ENCODE assay signal across 8 mouse cellular contexts in genomic region chr3:134235491-134236413, GRCm38 (mm10). TPM values are rescaled to one million over a fixed set of nuclear protein-coding genes. Genes with fewer than 3 reads are reported as not detected.
A peak's percentile ranks its signal among the peaks of the same experiment; 100 is the strongest.
DNase-seq lines count a peak whose midpoint lies in the region; TF ChIP-seq lines count a peak whose summit lies in the region.

No protein-coding gene starts in this region.

- H3K4me3 ChIP-seq in layer of hippocampus, adult 2 months, result peak overlapping the region; percentile 65
- peak overlapping the region; percentile 69 for H3K4me3 ChIP-seq in olfactory bulb, adult 2 months (ENCODE audit: insufficient read depth, low read depth, low read length)

- WGBS in olfactory bulb, adult 2 months, result under 1% methylated on average over 53 of the region's 55 CpGs

- H3K4me1 ChIP-seq in olfactory bulb, adult 2 months (ENCODE audit: control insufficient read depth, insufficient read depth, low read length), result no peaks in the 10 kb centered on the region

- peak; percentile 93 for DNase-seq in MN1 (ENCODE audit: low spot score)
- DNase-seq in cerebellum, adult 18-20 months, result peak; percentile 88 to 90
- peak; percentile 88 for DNase-seq in forelimb bud, embryonic 11.5 days (ENCODE audit: low read depth, low spot score)
- DNase-seq in heart, postnatal 36 days, result peak; percentile 64 to 68
- DNase-seq in layer of hippocampus, adult 2 months (ENCODE audit: low spot score in 2 of 2), result peak; percentile 40 to 54
- peak; percentile 68 to 83 for DNase-seq in lung, adult 18-20 months
- DNase-seq in yolk sac, embryonic 10.5 days (ENCODE audit: low spot score), result peak; percentile 80

- intact Hi-C loops in heart, postnatal 36 days (cut with DNase I), result loop anchor here (5.0 kb wide), 1 partner anchor 33 kb away; no protein-coding TSS in a partner anchor

- TF ChIP-seq CTCF in layer of hippocampus, adult 2 months (conservative IDR thresholded peaks at IDR 0.05), result no peak
- TF ChIP-seq CTCF in olfactory bulb, adult 2 months (IDR thresholded peaks at IDR 0.05; ENCODE audit: insufficient read depth, low read depth, low read length), result no peak

- TF ChIP-seq POLR2A in olfactory bulb, adult 2 months (IDR thresholded peaks at IDR 0.05; ENCODE audit: insufficient read depth, low read depth, low read length), result no peak

- peak overlapping the region; percentile 77 for H3K27ac ChIP-seq in layer of hippocampus, adult 2 months
- H3K27ac ChIP-seq in olfactory bulb, adult 2 months (ENCODE audit: insufficient read depth, low read depth, low read length), result peak overlapping the region; percentile 61

RNA-seq across cellular contexts. Expression of gene Cxxc4, which starts 0.5 kb away (rescaled TPM):
- 1 to 10 TPM; 2.2 to 2.5 TPM for total RNA-seq in heart, postnatal 36 days (2021)
- 10 to 100 TPM; 12.4 to 14.7 TPM for total RNA-seq in layer of hippocampus, adult 2 months (2021)
- not detected in 2 replicates for polyA plus RNA-seq in olfactory bulb, adult 2 months (2012; ENCODE audit: insufficient read depth, insufficient read length, low replicate concordance, missing spikeins)

Comparison
In these comparisons a context has a peak if more than half of its experiments do, and no peak if none do; other contexts are left out.
1. Peak in every context shown above with its lines: DNase-seq, H3K4me3 ChIP-seq and H3K27ac ChIP-seq.